Mouse (Mus musculus) neural tube, embryonic 11.5 days (tissue): ENCODE measurements at regions not wholly inside any gene's neighbourhood (a gene's known extent, or its start where the extent isn't known, plus 50 kb on each side); places are given as distances from the start of the nearest gene placed in this dataset.
A peak's percentile ranks its signal among the peaks of the same experiment; 100 is the strongest.

Experiments used
- ATAC-seq: fragments of 200-750 bp; cut with Nextera tagmentation; 2 replicates; pipeline ENCODE4 v1.8.0; 2017; ENCODE audit warnings: moderate number of reproducible peaks, mild to moderate bottlenecking, moderate TSS enrichment, moderate library complexity; ENCODE audit not compliant: insufficient read depth, low FRiP score, low TSS enrichment
- DNase-seq: peaks from one replicate; pipeline ENCODE4 v3.0.0-alpha.2; 2015; ENCODE audit warnings: low spot score
- H3K27ac ChIP-seq: fragments of 300-500 bp; sonication (generic); 2 replicates; pipeline ENCODE4 v1.5.1; 2014; ENCODE audit warnings: low read depth, mild to moderate bottlenecking, low read length
- H3K27me3 ChIP-seq: fragments of 300-500 bp; sonication (generic); 2 replicates; pipeline ENCODE4 v1.6.1; 2014; ENCODE audit warnings: mild to moderate bottlenecking, low read length, mixed read lengths; ENCODE audit not compliant: control insufficient read depth, insufficient read depth
- H3K36me3 ChIP-seq: fragments of 300-500 bp; sonication (generic); 2 replicates; pipeline ENCODE4 v1.6.1; 2014; ENCODE audit warnings: mild to moderate bottlenecking, low read length, moderate library complexity, mixed read lengths; ENCODE audit not compliant: control insufficient read depth, insufficient read depth
- H3K4me1 ChIP-seq: fragments of 300-500 bp; sonication (generic); 2 replicates; pipeline ENCODE4 v1.6.1; 2014; ENCODE audit warnings: low read length, mixed read lengths; ENCODE audit not compliant: control insufficient read depth, insufficient read depth
- H3K4me2 ChIP-seq: fragments of 300-500 bp; sonication (generic); 2 replicates; pipeline ENCODE4 v1.6.1; 2014; ENCODE audit warnings: low read depth, mild to moderate bottlenecking, moderate library complexity
- H3K4me3 ChIP-seq: fragments of 300-500 bp; sonication (generic); 2 replicates; pipeline ENCODE4 v1.5.1; 2014; ENCODE audit warnings: low read depth, low read length
- H3K9ac ChIP-seq: fragments of 300-500 bp; sonication (generic); 2 replicates; pipeline ENCODE4 v1.6.1; 2014; ENCODE audit warnings: mild to moderate bottlenecking, low read length
- H3K9me3 ChIP-seq: fragments of 300-500 bp; sonication (generic); 2 replicates; pipeline ENCODE4 v1.6.1; 2016; ENCODE audit warnings: low read length; ENCODE audit not compliant: control insufficient read depth
- WGBS: fragments of 180-500 bp; shearing (Covaris S2); extraction: QIAGEN DNeasy Blood & Tissue Kit; methylation state at CpG from one replicate; pipeline ENCODE4 v1.1.7; 2014; 5-methylcytosine and 5-hydroxymethylcytosine counted together

DNA sequence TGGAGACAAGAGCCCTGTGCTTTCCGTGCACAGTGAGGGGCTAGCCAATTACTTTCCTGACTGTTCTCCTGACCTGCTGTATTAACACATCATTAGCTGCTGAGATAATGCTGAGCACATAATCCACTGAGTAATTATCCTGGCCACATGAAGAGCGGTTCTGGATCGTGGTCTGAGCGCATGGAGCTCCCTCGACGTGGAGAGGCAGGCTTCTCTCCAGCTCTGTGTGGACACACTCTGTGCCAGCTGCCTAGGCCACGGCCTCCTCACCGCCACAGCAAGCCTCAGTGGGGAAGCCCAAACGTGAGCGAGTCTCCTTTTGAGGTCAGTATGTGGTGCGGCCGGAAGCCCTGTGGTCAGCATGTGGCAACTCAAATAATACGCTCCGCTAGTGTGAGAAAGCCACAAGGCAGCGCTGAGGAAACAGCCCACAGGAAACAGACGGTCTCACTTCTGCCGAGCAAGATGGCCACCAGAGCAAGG is 60.7 kb upstream of the Lrig1 start:
- DNase-seq (no peak), ATAC-seq (no peak)
- Histone ChIP-seq H3K4me3 (no peak overlapping the region), H3K4me1 (no peaks in the 10 kb centered on the region), H3K36me3 (no peaks in the 10 kb centered on the region), H3K4me2 (no peak overlapping the region), H3K9me3 (no peaks in the 10 kb centered on the region), H3K9ac (no peak overlapping the region), H3K27me3 (no peaks in the 10 kb centered on the region), H3K27ac (0 out of 2 replicates have a peak overlapping the region, but pooled peaks have one; percentile 1)
- 61% methylated on average over 17 of the region's 17 CpGs for WGBS

DNA sequence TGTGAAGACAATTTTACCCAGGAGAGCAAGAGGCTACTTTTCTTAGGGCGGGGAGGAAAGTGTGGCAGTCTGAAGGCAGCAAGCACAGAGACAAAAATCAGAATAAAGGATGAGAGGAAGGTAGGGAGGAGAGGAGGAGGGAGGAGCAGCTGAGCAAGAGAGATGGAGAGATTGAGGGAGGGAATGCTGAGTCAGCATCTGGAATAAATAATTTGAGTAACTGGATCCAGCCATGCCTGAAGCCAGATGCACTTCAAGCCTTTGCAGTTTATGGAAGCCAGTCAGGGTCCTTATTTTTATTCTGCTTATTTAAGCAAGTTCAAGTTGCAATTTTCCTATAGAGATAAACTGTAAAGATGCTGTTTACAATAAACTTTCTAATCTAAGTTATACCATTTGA is 59.7 kb upstream of the Lrig1 start:
- H3K36me3 ChIP-seq: no peaks in the 10 kb centered on the region
- 83% methylated on average over 1 of the region's 1 CpGs for WGBS
- ATAC-seq: no peak
- H3K4me2 ChIP-seq: no peak overlapping the region
- no peaks in the 10 kb centered on the region for H3K9me3 ChIP-seq
- no peak overlapping the region for H3K27ac ChIP-seq
- 0 out of 2 replicates have a peak, but pooled peaks cover 3% of the 10 kb centered on the region for H3K4me1 ChIP-seq
- no peak overlapping the region for H3K9ac ChIP-seq
- no peaks in the 10 kb centered on the region for H3K27me3 ChIP-seq
- DNase-seq: no peak
- H3K4me3 ChIP-seq: no peak overlapping the region

DNA sequence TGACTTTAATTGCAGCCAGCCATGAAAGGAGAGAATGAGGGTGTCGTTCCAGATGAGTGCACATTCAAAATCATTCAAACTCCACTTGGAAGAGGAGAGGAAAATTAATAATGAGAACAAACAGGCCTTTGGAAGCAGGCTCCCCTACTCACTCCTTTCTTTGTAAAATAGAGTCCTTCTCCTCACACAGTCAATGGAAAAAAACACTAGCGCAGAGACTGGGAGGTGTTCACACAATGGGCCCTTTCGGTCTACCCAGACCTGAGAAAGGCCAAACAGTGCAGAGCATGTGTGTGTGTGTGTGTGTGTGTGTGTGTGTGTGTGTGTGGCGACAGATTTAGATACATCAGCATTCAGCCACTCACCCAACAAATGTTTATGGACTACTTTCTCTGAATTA is 56.0 kb upstream of the Lrig1 start:
- Histone ChIP-seq H3K9me3 (no peaks in the 10 kb centered on the region), H3K9ac (no peak overlapping the region), H3K27ac (0 out of 2 replicates have a peak overlapping the region, but pooled peaks have one; percentile 39), H3K36me3 (no peaks in the 10 kb centered on the region), H3K4me1 (0 out of 2 replicates have a peak, but pooled peaks cover 3% of the 10 kb centered on the region), H3K4me2 (no peak overlapping the region), H3K4me3 (no peak overlapping the region), H3K27me3 (no peaks in the 10 kb centered on the region)
- WGBS: 43% methylated on average over 4 of the region's 4 CpGs
- DNase-seq: peak; percentile 55
- ATAC-seq: peak; percentile 67; the same call in 1 of the 2 replicates

DNA sequence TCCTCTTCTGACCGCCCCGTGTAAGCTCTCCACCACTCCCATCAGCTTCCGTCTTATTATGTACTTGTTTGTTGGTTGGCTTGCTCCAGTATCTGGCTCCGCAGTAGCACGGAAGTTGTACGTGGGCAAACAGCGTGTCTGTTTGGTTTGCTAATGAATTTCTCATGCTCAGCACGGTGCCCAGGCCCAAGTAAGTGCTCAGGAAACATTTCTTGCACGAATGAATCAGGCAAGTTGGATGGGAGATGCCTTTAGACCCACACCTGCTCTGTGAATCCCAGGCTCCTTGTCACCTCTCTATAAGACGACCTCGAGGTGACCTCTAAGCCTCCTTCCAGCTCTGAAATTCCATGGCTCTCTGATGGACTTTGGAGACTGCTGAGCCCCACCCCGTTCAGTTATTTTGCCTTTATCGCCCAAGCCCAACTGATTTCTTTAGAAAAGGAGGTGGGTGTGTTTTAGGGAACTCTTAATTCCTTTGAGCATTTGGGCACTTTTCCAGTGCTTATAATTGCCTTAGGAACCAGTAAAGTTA is 55.4 kb upstream of the Lrig1 start:
- Histone ChIP-seq H3K36me3 (no peaks in the 10 kb centered on the region), H3K9me3 (no peaks in the 10 kb centered on the region), H3K4me3 (no peak overlapping the region), H3K4me2 (no peak overlapping the region), H3K4me1 (0 out of 2 replicates have a peak, but pooled peaks cover 3% of the 10 kb centered on the region), H3K27ac (peak overlapping the region; percentile 2; the same call in 1 of the 2 replicates), H3K9ac (no peak overlapping the region), H3K27me3 (no peaks in the 10 kb centered on the region)
- WGBS: 46% methylated on average over 13 of the region's 13 CpGs
- ATAC-seq (no peak), DNase-seq (peak; percentile 23)

DNA sequence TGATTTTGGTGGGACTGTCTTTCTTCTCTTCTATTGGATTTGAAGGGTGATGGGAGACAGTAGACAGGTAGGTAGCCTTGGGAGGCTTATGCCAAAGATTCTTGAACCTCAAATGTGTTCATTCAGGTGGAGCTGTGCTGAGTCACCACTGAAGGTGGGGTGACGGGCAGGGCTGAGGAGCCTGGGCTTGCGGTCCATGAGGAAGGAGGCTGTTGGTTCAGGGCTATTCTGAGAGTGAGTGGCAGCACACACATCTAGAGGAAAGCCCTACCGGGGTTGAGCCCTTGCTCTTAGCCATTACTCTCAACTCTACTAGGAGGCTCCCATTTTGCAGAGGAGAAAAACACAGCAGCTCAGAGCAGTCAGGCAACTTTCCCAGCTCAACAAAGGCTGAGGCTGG is 54.6 kb upstream of the Lrig1 start:
- H3K4me1 ChIP-seq: 0 out of 2 replicates have a peak, but pooled peaks cover 3% of the 10 kb centered on the region
- H3K9ac ChIP-seq: no peak overlapping the region
- H3K36me3 ChIP-seq: no peaks in the 10 kb centered on the region
- no peak overlapping the region for H3K27ac ChIP-seq
- no peak overlapping the region for H3K4me3 ChIP-seq
- 87% methylated on average over 3 of the region's 3 CpGs for WGBS
- DNase-seq (no peak), ATAC-seq (no peak)
- no peak overlapping the region for H3K4me2 ChIP-seq
- no peaks in the 10 kb centered on the region for H3K9me3 ChIP-seq
- H3K27me3 ChIP-seq: no peaks in the 10 kb centered on the region

DNA sequence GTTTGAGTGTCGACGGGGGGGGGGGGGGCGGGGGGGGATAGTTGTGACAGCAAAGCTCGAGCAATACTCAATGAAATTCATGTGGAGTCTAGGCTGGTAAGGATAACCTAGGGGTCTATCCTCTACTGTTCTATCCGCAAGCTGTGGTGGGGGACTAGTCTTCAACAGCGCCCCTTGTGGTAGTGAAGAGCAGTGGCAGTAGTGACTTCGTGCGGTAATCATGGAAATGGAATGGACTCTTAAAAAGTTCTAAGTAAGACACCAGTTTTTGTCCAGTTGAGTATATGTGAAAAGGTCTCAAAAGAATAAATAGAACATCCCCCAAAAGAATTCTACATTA is 51.1 kb upstream of the Lrig1 start:
- peak; percentile 42 for DNase-seq
- Histone ChIP-seq H3K9me3 (no peaks in the 10 kb centered on the region), H3K27ac (no peak overlapping the region), H3K4me1 (0 out of 2 replicates have a peak, but pooled peaks cover 3% of the 10 kb centered on the region), H3K36me3 (no peaks in the 10 kb centered on the region), H3K4me2 (no peak overlapping the region), H3K9ac (no peak overlapping the region), H3K27me3 (no peaks in the 10 kb centered on the region), H3K4me3 (no peak overlapping the region)
- WGBS: 27% methylated on average over 8 of the region's 8 CpGs
- 0 out of 2 replicates have a peak, but pooled peaks have one; percentile 33 for ATAC-seq

DNA sequence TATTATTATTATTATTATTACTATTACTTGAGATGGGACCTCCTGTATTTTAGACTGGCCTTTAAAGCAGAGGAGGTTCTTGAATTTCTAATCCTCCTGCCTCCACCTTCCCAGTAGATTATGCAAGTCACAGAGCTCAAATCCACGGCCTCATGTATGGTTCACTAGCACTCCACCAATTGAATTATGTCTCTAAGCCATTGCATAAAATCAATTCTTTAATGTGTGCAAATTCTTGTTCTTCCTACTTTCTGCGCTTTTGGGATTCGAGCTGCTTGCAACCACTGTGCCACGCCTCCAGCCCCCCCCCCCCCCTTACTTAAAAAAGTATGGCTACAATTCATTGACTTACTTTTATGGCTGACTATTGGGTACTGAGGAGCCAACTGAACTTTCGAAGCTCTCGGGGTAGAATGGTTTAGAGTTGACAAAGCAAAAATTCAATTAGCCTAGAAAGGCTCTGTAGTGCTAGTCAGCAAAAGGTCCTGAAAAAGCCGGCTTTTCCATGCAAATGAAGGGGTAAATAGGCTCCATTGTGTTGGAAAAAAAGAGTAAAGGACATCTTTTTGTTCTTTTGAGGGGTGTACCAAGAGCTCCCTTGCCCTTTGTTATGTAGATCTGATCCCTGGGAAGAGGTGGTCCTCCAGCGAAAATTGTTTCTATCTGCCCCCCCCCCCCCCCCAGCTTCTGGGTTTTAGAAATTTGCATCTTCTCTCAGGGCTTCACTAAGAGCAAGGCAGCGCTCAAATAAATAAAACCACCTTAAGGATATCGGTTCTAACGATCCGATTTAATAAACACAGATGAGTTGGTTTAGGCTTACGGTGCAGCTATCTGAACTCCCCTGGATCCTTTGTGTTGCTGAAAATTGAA is 50.5 kb upstream of the Lrig1 start:
- Histone ChIP-seq H3K27me3 (no peaks in the 10 kb centered on the region), H3K9ac (no peak overlapping the region), H3K27ac (no peak overlapping the region), H3K9me3 (no peaks in the 10 kb centered on the region), H3K36me3 (no peaks in the 10 kb centered on the region), H3K4me2 (no peak overlapping the region), H3K4me3 (no peak overlapping the region), H3K4me1 (0 out of 2 replicates have a peak, but pooled peaks cover 3% of the 10 kb centered on the region)
- DNase-seq: peak; percentile 26
- peak; percentile 80 for ATAC-seq
- WGBS: 15% methylated on average over 13 of the region's 13 CpGs
